Mouse (Mus musculus) megakaryocyte, embryonic 14.5 days (primary cell): ENCODE results near the gene Gm26938.

Experiments used
- FLI1 ChIP-seq: IDR thresholded peaks from 2 replicates; pipeline ENCODE4 v1.6.1; 2012; ENCODE audit warnings: low read length, inconsistent platforms, mixed read lengths
- GATA1 ChIP-seq: IDR thresholded peaks from 3 replicates; pipeline ENCODE4 v1.6.1; 2012; ENCODE audit warnings: mixed read lengths, low read length, inconsistent platforms, borderline replicate concordance

DNA sequence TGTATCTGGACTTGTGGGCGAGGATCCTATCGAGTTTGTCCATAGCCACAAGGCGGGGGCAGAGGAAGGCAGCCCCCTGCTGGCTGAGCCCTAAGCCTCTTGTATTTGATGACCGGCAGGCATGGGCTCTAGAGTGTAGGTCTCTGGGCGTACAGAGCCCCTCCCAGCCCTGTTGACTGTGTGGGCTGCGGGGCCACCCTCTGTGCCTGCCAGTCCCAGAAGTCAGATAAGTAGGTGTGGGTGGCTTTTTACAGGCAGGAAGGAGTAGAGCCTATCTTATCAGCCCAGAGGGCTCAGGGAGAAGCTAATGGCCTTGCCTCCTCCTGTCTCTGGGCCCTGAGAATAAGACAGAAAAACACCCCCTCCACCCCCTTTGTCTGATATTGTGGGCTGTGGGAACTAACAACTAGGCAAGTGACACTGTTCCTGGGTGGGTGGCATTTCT lies 22.1 kb downstream of the Gm26938 start:
- peak; percentile 70; the same call in 2 of the 3 replicates for TF ChIP-seq GATA1
- TF ChIP-seq FLI1: no peak
